Mouse (Mus musculus) testis, postnatal 10 days (tissue): ENCODE data around the gene Hspa2.

Experiments used
- DNase-seq: peaks from one replicate; pipeline ENCODE4 v3.0.0; 2021; ENCODE audit warnings: low spot score

The Hspa2 gene

GRCm38 (mm10) chr12:76377726-76378125, 26.2 kb upstream of the Hspa2 start:
- DNase-seq = no peak

- DNase-seq = no peak
These were observed 25.4 kb upstream of the Hspa2 start for GRCm38 (mm10) chr12:76378556-76378955.

- no peak for DNase-seq
These were observed 23.8 kb upstream of the Hspa2 start for GRCm38 (mm10) chr12:76380151-76380550.

GRCm38 (mm10) chr12:76385342-76385741, 18.6 kb upstream of the Hspa2 start:
- DNase-seq = no peak

GRCm38 (mm10) chr12:76388794-76389193, 15.2 kb upstream of the Hspa2 start:
- DNase-seq = no peak

- no peak for DNase-seq
These were observed 12.2 kb upstream of the Hspa2 start for GRCm38 (mm10) chr12:76391595-76392271.

GRCm38 (mm10) chr12:76392979-76393378, 11.0 kb upstream of the Hspa2 start:
- no peak for DNase-seq

- no peak for DNase-seq
These were observed 6.7 kb upstream of the Hspa2 start for GRCm38 (mm10) chr12:76397281-76397680.

GRCm38 (mm10) chr12:76401674-76402073, 2.3 kb upstream of the Hspa2 start:
- DNase-seq = peak; percentile 41

GRCm38 (mm10) chr12:76402991-76403885, 738 bp upstream of the Hspa2 start:
- peak; percentile 95 for DNase-seq

GRCm38 (mm10) chr12:76404836-76405182, 833 bp downstream of the Hspa2 start:
- no peak for DNase-seq

- peak; percentile 59 for DNase-seq
These were observed 1.4 kb downstream of the Hspa2 start for GRCm38 (mm10) chr12:76405183-76405970.

- no peak for DNase-seq
These were observed 2.0 kb downstream of the Hspa2 start for GRCm38 (mm10) chr12:76405971-76406370.

- DNase-seq = no peak
These were observed 3.2 kb downstream of the Hspa2 start for GRCm38 (mm10) chr12:76407184-76407583.

- DNase-seq = no peak
These were observed 5.2 kb downstream of the Hspa2 start for GRCm38 (mm10) chr12:76409166-76409565.

GRCm38 (mm10) chr12:76415383-76416010, 11.5 kb downstream of the Hspa2 start:
- no peak for DNase-seq

- DNase-seq = peak; percentile 54
These were observed 13.5 kb downstream of the Hspa2 start, which contains the start of gene Ppp1r36 for GRCm38 (mm10) chr12:76417433-76417854. Ppp1r36 (plus strand) TSS chr12:76417538.

GRCm38 (mm10) chr12:76418346-76418745, 14.4 kb downstream of the Hspa2 start:
- no peak for DNase-seq

GRCm38 (mm10) chr12:76425256-76425655, 21.3 kb downstream of the Hspa2 start:
- DNase-seq = no peak

- no peak for DNase-seq
These were observed 23.6 kb downstream of the Hspa2 start for GRCm38 (mm10) chr12:76427546-76427945.

- no peak for DNase-seq
These were observed 27.0 kb downstream of the Hspa2 start for GRCm38 (mm10) chr12:76430879-76431406.

GRCm38 (mm10) chr12:76431431-76431830, 27.5 kb downstream of the Hspa2 start:
- DNase-seq = no peak
